Mouse (Mus musculus) bone marrow, adult 2 months (tissue): Measurements from ENCODE around the gene Olfr1342. TPM values are rescaled to one million over a fixed set of nuclear protein-coding genes. Genes with fewer than 3 reads are reported as not detected.

Experiments used
- H3K27ac ChIP-seq: fragments of 200-500 bp; 2 replicates; pipeline ENCODE4 v1.5.1; 2012; ENCODE audit warnings: low read depth, mild to moderate bottlenecking, control low read depth, inconsistent platforms, low read length; ENCODE audit not compliant: control insufficient read depth, poor library complexity, insufficient read depth
- H3K4me1 ChIP-seq: fragments of 200-500 bp; 2 replicates; pipeline ENCODE4 v1.6.1; 2011; ENCODE audit warnings: low read length; ENCODE audit not compliant: control insufficient read depth, insufficient read depth
- H3K4me3 ChIP-seq: fragments of 200-500 bp; replicated peaks from 2 replicates; pipeline ENCODE3; 2011; ENCODE audit warnings: mild to moderate bottlenecking, low read depth, low read length, control low read depth; ENCODE audit not compliant: control insufficient read depth
- CTCF ChIP-seq: fragments of 200-500 bp; IDR thresholded peaks from 2 replicates; pipeline ENCODE4 v1.5.1; 2011; ENCODE audit warnings: low read length, control low read depth; ENCODE audit not compliant: control insufficient read depth, insufficient read depth
- POLR2A ChIP-seq: fragments of 200-500 bp; IDR thresholded peaks from 2 replicates; pipeline ENCODE4 v1.6.1; 2011; ENCODE audit warnings: low read depth, mild to moderate bottlenecking, control low read depth, low read length, borderline replicate concordance; ENCODE audit not compliant: control insufficient read depth
- WGBS: fragments of 180-500 bp; shearing (Covaris S2); methylation state at CpG from one replicate; pipeline ENCODE4 v1.1.7; 2018; 5-methylcytosine and 5-hydroxymethylcytosine counted together
- polyA plus RNA-seq: library from polyadenylated mRNA; stranded (reverse); fragments of >200 nt; gene quantifications from 2 replicates; pipeline ENCODE4 v1.2.4, GENCODE M21; 2011; ENCODE audit warnings: low replicate concordance; ENCODE audit not compliant: missing spikeins, insufficient read depth, insufficient read length

The Olfr1342 gene
- polyA plus RNA-seq: not detected in 2 replicates

GRCm38 (mm10) chr4:118692412-118692973, at the start of gene Olfr1342:
Olfr1342 (minus strand) TSS chr4:118692756.
- 8% methylated on average over 12 of the region's 12 CpGs for WGBS
- Histone ChIP-seq H3K4me3 (no peak within 1 kb of the TSS), H3K4me1 (no peaks in the 10 kb centered on the region; the same call in 1 of the 2 replicates), H3K27ac (no peak within 1 kb of the TSS)
- TF ChIP-seq POLR2A (no peak), CTCF (no peak)

- Histone ChIP-seq H3K4me1 (no peaks in the 10 kb centered on the region), H3K27ac (no peak overlapping the region), H3K4me3 (no peak overlapping the region)
- 18% methylated on average over 16 of the region's 16 CpGs for whole genome bisulfite sequencing
- TF ChIP-seq CTCF (no peak), POLR2A (no peak)
Measured at GRCm38 (mm10) chr4:118741881-118742280, 49.3 kb upstream of the Olfr1342 start.

- Histone ChIP-seq H3K4me3 (no peak overlapping the region), H3K27ac (no peak overlapping the region), H3K4me1 (no peaks in the 10 kb centered on the region)
- WGBS: 13% methylated on average over 11 of the region's 11 CpGs
- TF ChIP-seq POLR2A (no peak), CTCF (no peak)
Measured at GRCm38 (mm10) chr4:118740988-118741698, 48.6 kb upstream of the Olfr1342 start.

GRCm38 (mm10) chr4:118739574-118739973, 47.0 kb upstream of the Olfr1342 start:
- Histone ChIP-seq H3K27ac (no peak overlapping the region), H3K4me3 (no peak overlapping the region), H3K4me1 (no peaks in the 10 kb centered on the region)
- 61% methylated on average over 3 of the region's 3 CpGs for WGBS
- TF ChIP-seq POLR2A: no peak
- TF ChIP-seq CTCF: no peak

GRCm38 (mm10) chr4:118731875-118732274, 39.3 kb upstream of the Olfr1342 start, which contains the start of gene Olfr1339:
Olfr1339 (plus strand) TSS chr4:118732175.
- no peak within 1 kb of the TSS for H3K4me3 ChIP-seq
- TF ChIP-seq POLR2A: no peak
- no peaks in the 10 kb centered on the region for H3K4me1 ChIP-seq
- WGBS: 100% methylated on average over 1 of the region's 1 CpGs
- no peak within 1 kb of the TSS for H3K27ac ChIP-seq

GRCm38 (mm10) chr4:118721742-118722483, 29.4 kb upstream of the Olfr1342 start:
- TF ChIP-seq CTCF (no peak), POLR2A (no peak)
- WGBS: 51% methylated on average over 10 of the region's 10 CpGs
- Histone ChIP-seq H3K4me1 (no peaks in the 10 kb centered on the region), H3K4me3 (no peak overlapping the region), H3K27ac (no peak overlapping the region)

- no peak for TF ChIP-seq CTCF
- TF ChIP-seq POLR2A: no peak
- Histone ChIP-seq H3K4me1 (no peaks in the 10 kb centered on the region), H3K27ac (no peak within 1 kb of the TSS), H3K4me3 (no peak within 1 kb of the TSS)
Measured at GRCm38 (mm10) chr4:118719838-118720237, 27.3 kb upstream of the Olfr1342 start, which contains the start of gene Olfr1340. Olfr1340 (plus strand) TSS chr4:118720138.

GRCm38 (mm10) chr4:118711656-118712055, 19.1 kb upstream of the Olfr1342 start:
- Histone ChIP-seq H3K27ac (no peak overlapping the region), H3K4me1 (no peaks in the 10 kb centered on the region), H3K4me3 (no peak overlapping the region)
- WGBS: 67% methylated on average over 1 of the region's 1 CpGs
- no peak for TF ChIP-seq POLR2A
- no peak for TF ChIP-seq CTCF
